Mouse (Mus musculus): Measurements from ENCODE around the gene Sptan1.

Gene Sptan1

DNA sequence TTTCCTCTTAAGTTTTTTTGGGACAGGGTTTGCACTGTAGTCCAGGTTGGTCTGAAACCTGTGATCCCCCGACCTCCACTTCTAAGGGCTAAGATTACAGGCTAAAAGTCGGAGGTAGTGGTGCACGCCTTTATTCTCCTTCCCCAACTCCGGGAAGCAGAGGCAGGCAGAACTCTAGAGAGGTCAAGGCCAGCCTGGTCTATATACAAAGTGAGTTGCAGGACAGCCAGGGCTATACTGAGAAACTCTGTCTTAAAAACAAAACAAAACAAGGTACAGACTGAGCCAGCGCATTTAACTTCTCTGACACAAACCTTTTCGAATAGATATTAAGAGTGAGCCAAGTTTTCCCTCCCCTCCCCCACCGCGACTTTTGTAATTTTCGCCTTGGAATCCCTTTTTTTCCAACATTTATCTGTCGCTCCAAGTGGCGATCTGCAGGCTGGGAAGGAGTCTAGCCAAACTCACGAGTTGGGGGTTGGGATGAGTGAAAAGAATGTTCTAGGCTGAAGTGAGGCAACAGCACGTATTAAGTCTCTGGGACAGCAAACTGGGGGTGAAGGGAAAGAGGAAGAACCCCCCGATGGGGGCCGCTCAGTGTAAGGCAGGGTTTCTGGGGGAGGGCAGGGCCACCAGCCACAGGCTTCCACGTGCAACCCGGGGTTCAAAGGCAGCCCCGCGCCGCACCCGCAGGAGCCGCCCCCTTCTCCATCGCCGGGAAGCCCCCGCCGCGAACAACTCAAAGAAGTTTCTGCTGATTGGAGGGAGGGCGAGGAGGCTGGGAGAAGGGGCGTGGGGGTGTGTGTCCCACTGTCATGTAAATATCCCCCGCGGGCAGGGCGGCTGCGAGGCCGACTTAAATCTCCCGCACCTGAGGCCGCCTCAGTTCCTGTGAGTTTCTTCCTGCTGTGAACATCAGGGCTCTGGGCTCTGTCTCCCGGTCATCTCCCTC, 96.1 kb downstream of the Sptan1 start:
- in situ Hi-C loops (cut with MboI, MseI): no loop called here

DNA sequence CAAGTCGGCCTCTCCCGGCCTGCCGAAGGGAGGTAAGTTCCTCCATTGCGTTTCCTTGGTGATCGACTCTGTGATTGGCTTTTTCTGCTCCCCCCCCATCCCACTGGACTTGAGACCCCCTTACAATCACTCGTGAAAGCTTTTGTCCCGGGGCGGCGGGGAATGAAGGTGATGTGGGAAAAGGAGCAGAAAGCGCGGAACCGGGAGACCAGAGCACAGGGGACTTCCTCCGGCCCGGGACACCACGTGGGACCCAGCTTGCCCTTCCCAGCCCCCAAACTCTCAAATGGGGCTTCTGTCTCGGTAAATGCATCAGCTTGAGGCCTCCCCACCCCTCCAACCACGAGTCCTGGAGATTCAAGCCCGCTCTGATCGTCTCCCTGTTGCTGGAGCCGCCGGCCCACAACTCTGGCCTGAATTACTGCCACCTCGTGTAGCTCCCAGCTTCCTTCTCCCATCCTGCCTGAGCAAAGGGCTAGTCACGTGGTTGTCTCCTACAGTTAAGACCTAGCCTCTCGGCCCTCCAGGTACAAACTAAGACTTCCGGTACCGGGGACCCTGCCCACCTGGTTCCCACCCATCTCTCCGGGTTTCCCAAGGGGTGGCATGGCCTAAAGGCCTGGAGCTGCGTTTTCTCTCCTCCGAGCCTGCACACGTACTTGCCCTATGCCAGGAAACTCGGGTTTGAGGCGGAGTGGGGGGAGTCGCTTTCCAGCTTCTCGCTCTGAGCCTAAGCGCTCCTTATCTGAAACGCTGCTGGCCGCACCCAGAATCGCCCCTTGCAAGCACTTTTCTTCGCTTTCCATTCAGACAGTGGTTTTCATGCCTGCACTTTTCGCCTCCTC, 97.1 kb downstream of the Sptan1 start:
- in situ Hi-C loops (cut with MboI, MseI): no loop called here

DNA sequence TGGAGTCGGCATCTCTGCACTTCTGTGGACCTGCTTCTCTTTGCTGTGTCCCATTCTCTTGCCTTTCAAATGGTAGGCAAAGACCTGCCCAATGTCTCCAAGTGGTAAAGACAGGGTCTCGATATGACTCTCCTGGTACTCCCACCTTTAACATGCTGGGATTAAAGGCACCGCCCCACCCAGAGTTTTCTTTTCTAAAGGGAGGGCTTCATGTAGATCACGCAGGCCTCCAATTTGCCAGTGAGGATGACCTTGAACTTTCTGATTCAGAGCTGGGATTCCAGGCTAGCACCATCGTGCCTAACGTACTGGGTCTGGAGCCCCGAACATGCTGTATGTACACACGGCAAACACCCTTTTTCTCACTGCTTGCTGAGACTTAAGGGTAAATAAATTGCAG, 97.9 kb downstream of the Sptan1 start:
- in situ Hi-C loops (cut with MboI, MseI): no loop called here

DNA sequence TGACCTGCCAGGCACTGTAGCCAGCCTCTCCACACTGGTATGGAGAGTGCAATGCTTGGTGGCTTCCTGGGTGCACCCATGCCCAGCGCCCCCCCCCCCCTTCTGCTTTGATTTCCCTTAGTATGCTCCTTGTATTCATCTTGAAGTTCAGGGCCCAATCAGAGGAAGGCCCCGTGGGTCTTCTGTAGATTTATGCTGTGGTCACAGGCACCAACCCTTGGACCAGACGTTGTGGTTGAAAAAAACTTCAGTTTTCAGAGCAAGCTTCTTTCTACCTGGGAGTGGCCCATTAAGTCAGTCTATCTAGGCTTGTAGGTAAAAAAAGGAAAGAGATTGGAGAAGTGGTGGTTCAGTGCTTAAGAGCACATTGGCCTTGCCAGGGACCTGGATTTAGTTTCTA, 98.4 kb downstream of the Sptan1 start:
- in situ Hi-C loops (cut with MboI, MseI): no loop called here

DNA sequence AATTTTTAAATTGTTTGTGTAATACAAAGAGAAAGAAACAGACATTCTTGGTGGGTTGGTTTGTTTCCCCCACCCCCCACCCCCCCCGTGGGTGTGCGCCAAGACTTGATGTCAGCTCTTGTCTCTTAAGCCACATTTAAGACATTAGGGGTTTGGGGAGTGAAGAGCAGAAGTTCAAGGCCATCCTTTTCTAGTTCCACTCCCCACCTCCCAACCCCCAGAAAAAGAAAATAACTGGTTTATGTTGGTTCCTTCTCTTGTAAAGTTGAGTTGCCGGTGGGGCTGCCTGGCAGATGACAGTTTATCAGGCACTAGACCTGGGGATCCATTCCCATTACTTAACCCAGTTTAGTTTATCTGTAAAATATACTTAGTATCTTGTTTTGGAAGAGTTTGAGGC, 98.9 kb downstream of the Sptan1 start:
- in situ Hi-C loops (cut with MboI, MseI): no loop called here

DNA sequence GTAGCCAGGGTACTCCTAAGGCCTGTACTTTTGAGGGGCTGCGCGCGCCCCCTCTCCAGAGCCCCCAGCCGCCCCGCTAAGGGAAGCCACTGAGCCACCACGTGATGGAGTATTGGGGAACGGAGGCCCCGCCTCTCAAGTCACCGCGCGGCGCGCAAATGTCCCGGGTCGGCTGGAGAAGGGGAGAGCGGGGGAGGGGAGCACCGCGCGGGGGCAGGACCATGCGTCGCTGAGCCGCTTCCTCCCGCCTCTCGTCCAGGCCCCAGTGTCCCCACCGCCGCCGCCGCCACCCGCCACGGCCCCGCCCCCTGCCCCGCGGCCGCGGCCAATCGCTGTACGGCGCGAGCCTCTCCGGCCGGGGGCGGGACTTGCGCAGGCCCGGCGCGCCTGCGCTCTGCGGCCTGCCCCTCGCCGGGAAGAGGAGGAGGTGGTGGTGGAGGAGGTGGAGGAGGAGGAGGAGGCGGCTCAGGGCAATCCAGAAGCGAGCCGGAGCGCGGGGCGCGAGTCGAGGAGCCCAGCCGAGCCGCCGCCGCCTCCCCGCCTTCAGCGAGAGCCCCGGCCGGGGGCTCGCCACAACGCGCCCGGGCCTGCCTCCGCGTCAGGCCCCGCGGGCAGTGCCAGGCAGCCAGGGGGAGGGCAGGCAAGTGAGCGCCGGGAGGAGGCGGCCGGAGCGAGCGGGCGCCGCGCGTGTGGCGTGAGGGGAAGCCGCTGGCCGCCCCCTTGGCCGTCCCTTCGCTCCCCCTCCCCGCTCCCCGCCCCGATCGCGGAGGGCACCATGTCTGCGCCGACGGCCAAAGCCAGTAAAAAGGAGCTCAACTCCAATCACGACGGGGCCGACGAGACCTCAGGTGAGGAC, 100.9 kb downstream of the Sptan1 start:
- in situ Hi-C loops (cut with MboI, MseI): no loop called here

DNA sequence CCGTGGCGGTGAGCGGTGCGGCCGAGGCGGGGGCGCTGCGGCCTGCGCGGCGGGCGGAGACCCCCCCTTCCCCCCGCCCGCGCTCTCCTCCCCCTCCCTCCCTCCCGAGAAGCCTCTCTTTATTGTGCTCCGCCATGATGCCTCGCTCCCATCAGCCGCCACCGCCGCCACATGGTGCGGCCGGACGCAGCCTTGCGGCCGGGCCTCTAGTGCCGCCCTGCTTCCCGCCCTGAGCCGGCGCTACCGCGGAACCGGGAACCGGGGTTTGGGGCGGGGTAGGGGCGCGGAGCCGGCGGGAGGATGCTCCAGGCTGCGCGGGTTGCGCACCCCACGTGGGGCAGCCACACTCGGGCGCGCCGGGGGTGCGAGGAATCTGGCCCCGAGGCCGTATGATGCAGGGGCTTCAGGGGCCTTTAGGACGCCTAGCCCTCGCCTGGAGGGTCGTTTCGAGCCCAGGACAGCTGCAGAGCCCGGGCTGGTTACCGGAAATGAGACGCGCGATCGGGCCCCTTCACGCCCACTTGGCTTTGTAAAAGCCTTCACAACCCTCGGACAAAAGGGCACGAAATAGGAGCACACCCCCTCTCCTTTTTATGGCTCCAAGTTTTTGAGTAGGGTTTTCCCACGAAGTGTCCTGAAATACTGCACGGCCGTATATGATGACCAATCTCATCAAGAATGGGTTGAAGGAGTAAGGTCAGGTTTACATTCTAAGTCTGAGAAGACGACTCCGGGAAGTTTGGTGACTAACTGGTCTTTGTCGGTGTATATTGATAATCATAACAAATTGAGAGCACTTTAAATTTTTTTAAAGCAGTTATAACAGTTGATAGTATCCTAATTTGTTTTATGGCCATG, 101.9 kb downstream of the Sptan1 start:
- in situ Hi-C loops (cut with MboI, MseI): no loop called here

DNA sequence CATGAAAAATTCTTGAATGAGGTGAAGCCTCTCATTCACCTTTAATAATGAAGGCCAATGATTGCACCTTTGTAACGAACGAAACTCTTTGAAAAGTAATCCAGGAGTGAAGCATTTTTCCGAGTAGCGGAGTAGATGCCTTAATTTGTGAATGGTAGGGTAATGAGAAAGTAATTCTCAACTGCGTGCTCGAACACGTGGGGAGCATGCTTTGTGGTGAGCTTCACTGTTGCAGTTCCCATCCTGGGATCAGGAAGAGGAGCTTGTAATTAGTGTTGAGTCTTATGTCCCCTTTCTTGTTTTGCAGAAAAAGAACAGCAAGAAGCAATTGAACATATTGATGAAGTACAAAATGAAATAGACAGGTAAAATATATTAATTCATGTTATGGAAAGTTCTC, 102.6 kb downstream of the Sptan1 start:
- in situ Hi-C loops (cut with MboI, MseI): no loop called here

DNA sequence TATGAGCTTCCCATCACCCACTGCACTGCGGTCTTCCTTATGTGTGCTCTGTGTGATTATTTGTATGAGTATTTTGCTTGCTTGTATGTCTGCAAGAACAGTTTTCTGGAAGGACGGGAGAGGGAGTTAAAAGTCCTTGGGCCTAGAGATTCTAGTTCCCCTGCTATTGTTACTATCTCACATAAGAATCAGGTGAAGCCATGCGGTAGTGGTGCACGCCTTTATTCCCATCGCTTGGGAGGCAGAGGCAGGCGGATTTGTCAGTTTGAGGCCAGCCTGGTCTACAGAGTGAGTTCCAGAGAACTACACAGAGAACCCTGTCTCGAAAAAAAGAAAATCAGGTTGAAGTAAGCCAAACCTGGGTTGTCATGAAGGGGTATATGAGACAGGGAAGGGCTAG, 107.5 kb downstream of the Sptan1 start:
- in situ Hi-C loops (cut with MboI, MseI): no loop called here

DNA sequence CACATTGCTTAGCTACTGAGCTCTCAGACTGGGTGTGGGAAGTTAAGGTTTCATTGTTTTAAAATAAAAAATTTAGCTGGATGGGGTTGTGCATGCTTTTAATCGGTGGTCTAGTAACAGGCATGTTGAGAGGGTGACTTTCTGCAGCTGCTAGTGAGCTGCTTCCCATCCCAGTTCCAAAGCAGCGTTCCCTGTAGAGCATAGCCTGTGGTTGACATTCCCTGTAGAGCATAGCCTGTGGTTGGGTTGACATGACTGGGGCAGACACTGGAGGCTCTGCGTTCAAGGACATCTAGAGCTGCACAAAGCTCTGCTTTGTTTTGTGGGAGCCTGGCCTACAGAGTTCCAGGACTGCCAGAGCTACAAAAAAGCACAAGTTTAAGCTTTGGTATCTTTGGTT, 107.9 kb downstream of the Sptan1 start:
- in situ Hi-C loops (cut with MboI, MseI): no loop called here

DNA sequence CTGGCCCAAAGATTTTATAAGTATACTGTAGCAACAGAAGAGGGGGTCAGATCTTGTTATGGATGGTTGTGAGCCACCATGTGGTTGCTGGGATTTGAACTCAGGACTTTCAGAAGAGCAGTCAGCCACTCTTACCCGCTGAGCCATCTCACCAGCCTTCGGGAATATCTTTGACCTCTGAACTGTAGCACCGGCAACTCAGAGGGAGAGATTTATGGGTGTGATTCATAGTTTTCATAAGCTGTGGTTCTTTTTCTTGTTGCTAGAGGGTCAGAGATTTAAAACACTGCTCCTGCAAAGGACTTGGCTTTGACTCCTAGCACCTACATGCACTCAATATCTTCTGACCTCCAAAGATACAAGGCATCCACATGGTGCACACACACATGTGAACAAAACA, 110.3 kb downstream of the Sptan1 start:
- in situ Hi-C loops (cut with MboI, MseI): loop anchor here (5.0 kb wide), 1 partner anchor 47 kb away; the partner anchor contains the start of gene Zer1

DNA sequence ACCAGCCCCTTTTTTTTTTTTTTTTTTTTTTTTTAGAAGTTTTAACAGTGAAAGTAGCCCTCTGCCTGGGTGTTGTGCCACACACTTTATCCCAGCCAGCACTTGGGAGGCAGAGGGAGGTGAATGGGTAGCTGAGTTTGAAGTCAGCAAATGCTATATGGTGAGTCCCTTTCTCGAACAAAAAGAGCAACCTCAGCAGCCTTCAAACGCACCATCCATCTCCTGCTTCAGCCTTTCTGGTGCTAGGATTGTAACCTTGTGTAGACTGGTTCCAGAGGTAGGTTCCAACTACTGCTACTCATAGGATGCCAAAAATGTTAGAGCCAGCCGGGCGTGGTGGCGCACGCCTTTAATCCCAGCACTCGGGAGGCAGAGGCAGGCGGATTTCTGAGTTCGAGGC, 111.1 kb downstream of the Sptan1 start:
- in situ Hi-C loops (cut with MboI, MseI): loop anchor here (5.0 kb wide), 1 partner anchor 46 kb away; the partner anchor contains the start of gene Zer1

DNA sequence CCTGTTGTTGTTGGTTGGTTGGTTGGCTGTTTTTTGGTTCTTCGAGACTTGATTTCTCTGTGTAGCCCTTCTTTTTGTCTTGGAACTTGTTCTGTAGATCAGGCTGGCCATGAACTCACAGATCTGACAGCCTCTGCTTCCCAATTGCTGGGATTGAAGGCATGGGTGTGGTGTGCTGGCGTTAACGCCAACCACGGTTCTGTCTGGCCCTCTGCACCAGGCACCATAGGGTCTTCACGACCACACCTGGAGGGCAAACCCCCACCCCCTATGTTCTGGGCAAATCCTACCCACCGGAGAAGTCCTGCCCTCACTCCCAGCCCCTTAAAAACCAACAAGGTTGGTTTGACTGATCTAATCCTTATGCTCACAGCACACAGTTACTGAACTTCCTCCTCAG, 111.6 kb downstream of the Sptan1 start:
- in situ Hi-C loops (cut with MboI, MseI): loop anchor here (5.0 kb wide), 1 partner anchor 45 kb away; the partner anchor contains the start of gene Zer1

DNA sequence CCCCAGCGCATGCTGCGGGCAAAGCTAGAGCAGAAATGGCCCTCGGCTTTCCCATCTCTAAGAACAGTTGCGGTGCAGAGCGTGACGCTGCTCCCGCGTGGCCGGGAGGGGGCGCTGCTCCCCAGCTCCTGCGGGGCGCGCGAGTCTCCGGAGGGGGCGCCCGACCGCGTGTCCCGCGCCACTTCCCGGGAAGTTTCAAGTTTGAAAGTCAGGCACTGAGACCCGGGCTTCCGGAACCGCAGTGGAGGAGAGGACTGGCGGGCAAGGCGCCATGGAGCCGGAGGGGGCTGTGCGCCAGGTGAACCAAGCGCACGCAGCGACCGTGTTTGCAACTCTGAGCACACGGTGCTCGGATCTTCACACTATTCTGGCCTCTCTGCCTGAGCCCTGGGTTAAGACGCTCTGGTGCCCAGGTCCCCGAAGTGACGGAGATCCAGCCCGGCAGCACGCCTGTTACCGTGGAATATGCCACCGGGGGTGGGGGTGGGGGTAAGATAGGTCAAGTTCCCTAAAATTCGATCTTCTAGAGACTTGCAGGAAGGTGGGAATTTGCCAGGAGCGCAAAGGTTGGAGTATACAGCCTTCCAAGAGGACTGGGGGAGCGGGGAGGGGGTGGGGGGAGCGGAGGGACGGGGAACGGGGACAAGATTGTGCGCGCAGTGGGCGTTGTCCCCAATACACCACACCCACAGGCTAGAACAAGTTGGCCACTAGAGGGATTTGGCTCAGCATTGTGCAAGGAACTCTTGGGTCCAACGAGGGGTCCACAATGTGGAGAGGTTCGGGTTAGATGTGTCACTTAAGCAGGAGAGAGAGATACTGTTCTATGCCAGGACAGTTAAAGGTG, 112.4 kb downstream of the Sptan1 start, which contains the start of gene Pkn3:
TSS of gene Pkn3 (plus strand) at position 183 of the 847 bp plus-strand sequence.
- in situ Hi-C loops (cut with MboI, MseI): loop anchor here (5.0 kb wide), 1 partner anchor 45 kb away; the partner anchor contains the start of gene Zer1

DNA sequence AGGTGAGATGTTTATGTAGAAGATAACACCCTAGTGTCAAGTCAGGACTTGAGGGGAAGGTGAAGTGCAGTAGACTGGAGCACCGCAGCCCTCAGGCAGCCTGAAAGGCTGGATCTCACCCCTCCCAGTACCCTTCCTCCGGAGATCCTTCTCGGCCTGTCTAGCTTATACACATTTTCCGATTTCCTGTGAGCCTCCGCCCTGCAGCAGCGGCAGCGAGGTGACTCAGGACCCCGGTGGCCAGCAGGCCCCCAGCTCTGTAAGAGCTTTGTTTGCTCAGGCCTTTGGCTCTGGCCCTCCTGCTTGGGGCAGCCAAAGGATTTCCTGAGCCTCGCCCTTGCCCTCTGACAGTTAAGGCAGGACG, 113.0 kb downstream of the Sptan1 start:
- in situ Hi-C loops (cut with MboI, MseI): loop anchor here (5.0 kb wide), 1 partner anchor 44 kb away; the partner anchor contains the start of gene Zer1

DNA sequence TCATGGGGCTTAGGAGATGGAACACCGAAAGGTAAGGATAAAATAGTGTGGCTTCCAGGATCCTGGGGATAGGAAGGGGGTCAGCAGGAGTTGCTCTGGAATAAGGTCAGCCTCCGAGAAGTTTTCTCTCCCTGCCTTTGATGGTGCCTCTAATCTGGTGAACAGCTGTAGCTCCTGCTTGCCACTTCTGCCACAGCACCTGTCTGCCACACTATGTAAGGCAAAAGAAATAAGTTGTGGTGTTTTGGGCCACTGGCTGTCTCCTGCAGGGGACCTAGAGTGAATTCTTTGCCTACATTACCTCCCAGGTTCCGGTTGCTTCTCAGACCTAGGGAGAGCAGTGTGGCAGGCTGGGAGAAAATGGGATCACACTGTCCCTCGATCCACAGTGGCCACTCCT, 113.4 kb downstream of the Sptan1 start:
- in situ Hi-C loops (cut with MboI, MseI): loop anchor here (5.0 kb wide), 1 partner anchor 44 kb away; the partner anchor contains the start of gene Zer1

DNA sequence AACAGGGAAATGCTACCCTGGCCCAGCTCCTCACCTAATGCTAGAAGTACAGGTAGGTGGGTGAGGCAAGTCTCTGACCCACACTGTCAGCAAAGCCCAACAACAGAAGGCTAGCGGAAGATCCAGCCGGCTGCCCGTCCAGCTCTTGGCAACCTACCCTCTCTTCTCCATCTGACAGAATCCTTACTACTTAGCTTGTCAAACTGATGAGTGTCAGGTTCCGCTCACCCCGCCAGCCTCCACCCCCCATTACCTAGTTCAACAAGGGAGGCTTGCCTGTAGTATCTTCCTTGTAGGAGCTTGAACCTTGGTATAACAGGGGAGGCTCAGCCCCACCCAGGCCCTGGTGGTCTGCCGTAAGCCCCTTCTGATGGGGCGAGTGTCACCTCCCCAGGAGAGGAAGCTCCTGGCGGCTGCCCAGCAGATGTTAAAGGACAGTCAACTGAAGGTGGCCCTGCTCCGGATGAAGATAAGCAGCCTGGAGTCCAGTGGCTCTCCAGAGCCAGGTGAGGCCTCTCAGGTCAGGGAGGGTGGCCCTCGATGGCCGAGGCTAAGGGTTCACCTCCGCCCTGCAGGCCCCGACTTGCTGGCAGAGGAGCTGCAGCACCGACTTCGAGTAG, 114.9 kb downstream of the Sptan1 start:
- in situ Hi-C loops (cut with MboI, MseI): no loop called here

All from T-helper 2 cell (primary cell).